Mouse (Mus musculus): ENCODE measurements around the gene Gm20814.
"Not testable (repeated sequence)": the region's sequence is repeated elsewhere in the genome, so short reads cannot be mapped to it uniquely, and the experiment has no call there.

The Gm20814 gene

DNA sequence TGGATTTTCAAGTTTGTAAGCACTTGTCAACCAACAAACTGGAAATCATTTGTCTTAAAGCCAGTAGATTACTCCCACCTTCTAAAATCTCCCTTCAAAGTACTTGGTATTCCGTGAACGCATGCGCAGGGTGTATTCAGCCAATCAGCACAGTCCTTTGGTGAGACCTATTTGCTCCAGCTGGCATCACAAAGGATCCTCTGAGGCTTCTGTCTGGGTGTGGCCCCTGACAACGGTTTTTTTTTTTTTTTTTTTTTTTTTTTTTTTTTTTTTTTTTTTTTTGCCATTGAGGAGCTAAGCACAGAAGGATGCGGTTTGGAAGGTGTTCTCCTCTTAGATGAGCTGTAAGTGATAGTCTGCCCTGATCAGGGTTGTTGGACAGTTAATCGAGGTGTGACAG lies at the start of gene Gm20814:
TSS of gene Gm20814 (plus strand) at position 301 of the 400 bp plus-strand sequence.
- not testable (repeated sequence) for DNase-seq (ENCODE audit: low read depth, low spot score); H3K27me3 ChIP-seq (ENCODE audit: control insufficient read depth, insufficient read depth, low read length, poor library complexity, severe bottlenecking); H3K36me3 ChIP-seq (ENCODE audit: control insufficient read depth, insufficient read depth, low read length, poor library complexity, severe bottlenecking)
